Mouse (Mus musculus): ENCODE results near the gene Neurl2.
A peak's percentile ranks its signal among the peaks of the same experiment; 100 is the strongest.
"Not testable (repeated sequence)": the region's sequence is repeated elsewhere in the genome, so short reads cannot be mapped to it uniquely, and the experiment has no call there.

The Neurl2 gene

GRCm38 (mm10) chr2:164857842-164858553 is 24.7 kb upstream of the Neurl2 start:
- no peak for DNase-seq (ENCODE audit: low read depth, low spot score)

GRCm38 (mm10) chr2:164857101-164857821 is 24.0 kb upstream of the Neurl2 start, which contains the start of gene Pltp:
Pltp (minus strand) TSS chr2:164857711.
- DNase-seq (ENCODE audit: low read depth, low spot score), result no peak

GRCm38 (mm10) chr2:164856309-164857100 is 23.2 kb upstream of the Neurl2 start:
- no peak for DNase-seq (ENCODE audit: low read depth, low spot score)

- not testable (repeated sequence) for DNase-seq (ENCODE audit: low read depth, low spot score)
Measured at GRCm38 (mm10) chr2:164855572-164855971, 22.3 kb upstream of the Neurl2 start.

GRCm38 (mm10) chr2:164850061-164850460 is 16.8 kb upstream of the Neurl2 start:
- no peak for DNase-seq (ENCODE audit: low read depth, low spot score)

GRCm38 (mm10) chr2:164845782-164846181 is 12.5 kb upstream of the Neurl2 start:
- no peak for DNase-seq (ENCODE audit: low read depth, low spot score)

- no peak for DNase-seq (ENCODE audit: low read depth, low spot score)
Measured at GRCm38 (mm10) chr2:164835164-164835563, 1.9 kb upstream of the Neurl2 start.

GRCm38 (mm10) chr2:164834531-164834930 is 1.3 kb upstream of the Neurl2 start:
- DNase-seq (ENCODE audit: low read depth, low spot score), result no peak

GRCm38 (mm10) chr2:164832748-164833301 is 431 bp downstream of the Neurl2 start, which contains the start of gene Ctsa:
Ctsa (plus strand) TSS chr2:164832873.
- DNase-seq (ENCODE audit: low read depth, low spot score), result peak; percentile 69

- no peak for DNase-seq (ENCODE audit: low read depth, low spot score)
Measured at GRCm38 (mm10) chr2:164832032-164832747, 1.1 kb downstream of the Neurl2 start.

- no peak for DNase-seq (ENCODE audit: low read depth, low spot score)
Measured at GRCm38 (mm10) chr2:164831029-164831428, 2.2 kb downstream of the Neurl2 start.

GRCm38 (mm10) chr2:164829090-164829489 is 4.2 kb downstream of the Neurl2 start:
- DNase-seq (ENCODE audit: low read depth, low spot score), result no peak

GRCm38 (mm10) chr2:164828437-164828836 is 4.8 kb downstream of the Neurl2 start, which contains the start of gene Spata25:
Spata25 (minus strand) TSS chr2:164828537.
- DNase-seq (ENCODE audit: low read depth, low spot score), result no peak

- DNase-seq (ENCODE audit: low read depth, low spot score), result no peak
Measured at GRCm38 (mm10) chr2:164827146-164827850, 6.0 kb downstream of the Neurl2 start.

GRCm38 (mm10) chr2:164825521-164825920 is 7.7 kb downstream of the Neurl2 start:
- no peak for DNase-seq (ENCODE audit: low read depth, low spot score)

- no peak for DNase-seq (ENCODE audit: low read depth, low spot score)
Measured at GRCm38 (mm10) chr2:164823969-164824368, 9.3 kb downstream of the Neurl2 start.

GRCm38 (mm10) chr2:164823181-164823585 is 10.1 kb downstream of the Neurl2 start:
- no peak for DNase-seq (ENCODE audit: low read depth, low spot score)

- peak; percentile 98 for DNase-seq (ENCODE audit: low read depth, low spot score)
Measured at GRCm38 (mm10) chr2:164822636-164823165, 10.6 kb downstream of the Neurl2 start, which contains the start of gene Zswim1. Zswim1 (plus strand) TSS chr2:164822686.

GRCm38 (mm10) chr2:164821060-164821459 is 12.2 kb downstream of the Neurl2 start:
- no peak for DNase-seq (ENCODE audit: low read depth, low spot score)

GRCm38 (mm10) chr2:164817703-164818102 is 15.6 kb downstream of the Neurl2 start:
- DNase-seq (ENCODE audit: low read depth, low spot score), result no peak
